Mouse (Mus musculus) neural tube, embryonic 12.5 days (tissue): ENCODE measurements around the gene Mmp25. TPM values are rescaled to one million over a fixed set of nuclear protein-coding genes. Genes with fewer than 3 reads are reported as not detected.
A peak's percentile ranks its signal among the peaks of the same experiment; 100 is the strongest.
"Not testable (repeated sequence)": the region's sequence is repeated elsewhere in the genome, so short reads cannot be mapped to it uniquely, and the experiment has no call there.

Source experiments
- ATAC-seq: fragments of 200-750 bp; cut with Nextera tagmentation; 2 replicates; pipeline ENCODE4 v1.8.0; 2017; ENCODE audit warnings: low read depth, mild to moderate bottlenecking, moderate TSS enrichment, moderate library complexity; ENCODE audit not compliant: low FRiP score
- H3K27ac ChIP-seq: fragments of 300-500 bp; sonication (generic); 2 replicates; pipeline ENCODE4 v1.5.1; 2016
- H3K27me3 ChIP-seq: fragments of 300-500 bp; sonication (generic); replicated peaks from 2 replicates; pipeline ENCODE4 v1.6.1; 2016; ENCODE audit warnings: mild to moderate bottlenecking
- H3K36me3 ChIP-seq: fragments of 300-500 bp; sonication (generic); 2 replicates; pipeline ENCODE4 v1.6.1; 2016; ENCODE audit warnings: mild to moderate bottlenecking
- H3K4me1 ChIP-seq: fragments of 300-500 bp; sonication (generic); 2 replicates; pipeline ENCODE4 v1.6.1; 2016
- H3K4me2 ChIP-seq: fragments of 300-500 bp; sonication (generic); replicated peaks from 2 replicates; pipeline ENCODE4 v1.6.1; 2016; ENCODE audit warnings: mild to moderate bottlenecking
- H3K4me3 ChIP-seq: fragments of 300-500 bp; sonication (generic); 2 replicates; pipeline ENCODE4 v1.5.1; 2016
- H3K9ac ChIP-seq: fragments of 300-500 bp; sonication (generic); 2 replicates; pipeline ENCODE4 v1.6.1; 2016; ENCODE audit warnings: mild to moderate bottlenecking
- H3K9me3 ChIP-seq: fragments of 300-500 bp; sonication (generic); 2 replicates; pipeline ENCODE4 v1.6.1; 2016; ENCODE audit warnings: mild to moderate bottlenecking
- WGBS: fragments of 180-500 bp; shearing (Covaris S2); methylation state at CpG from one replicate; pipeline ENCODE4 v1.1.7; 2016; 5-methylcytosine and 5-hydroxymethylcytosine counted together
- polyA plus RNA-seq: library from polyadenylated mRNA; unstranded; fragments of >200 nt; fragmentation: Nextera tagmentation; extraction: Ambion mirVana; gene quantifications from 2 replicates; pipeline ENCODE4 v1.2.1, GENCODE M21; 2016

Mmp25 gene
- polyA plus RNA-seq, 1 experiment from 2014 or later, result 1.6 TPM

GRCm38 (mm10) chr17:23610361-23610800 is 34.7 kb downstream of the Mmp25 start:
- Histone ChIP-seq H3K27me3 (no peaks in the 10 kb centered on the region), H3K36me3 (no peaks in the 10 kb centered on the region)
- WGBS, result 88% methylated on average over 28 of the region's 28 CpGs

DNA sequence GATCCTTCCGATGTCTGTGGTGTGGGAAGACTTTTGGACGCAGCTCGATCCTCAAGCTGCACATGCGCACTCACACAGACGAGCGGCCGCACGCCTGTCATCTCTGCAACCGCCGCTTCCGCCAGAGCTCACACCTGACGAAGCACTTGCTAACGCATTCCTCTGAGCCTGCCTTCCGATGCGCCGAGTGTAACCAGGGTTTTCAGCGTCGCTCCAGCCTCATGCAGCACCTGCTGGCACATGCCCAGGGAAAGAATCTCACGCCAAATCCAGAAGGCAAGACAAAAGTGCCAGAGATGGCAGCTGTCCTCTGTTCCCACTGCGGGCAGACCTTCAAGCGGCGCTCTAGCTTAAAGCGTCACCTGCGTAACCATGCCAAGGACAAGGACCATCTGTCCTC is 35.5 kb downstream of the Mmp25 start:
- no peak for ATAC-seq
- H3K9me3 ChIP-seq, result no peaks in the 10 kb centered on the region
- no peak overlapping the region for H3K27ac ChIP-seq
- H3K27me3 ChIP-seq, result no peaks in the 10 kb centered on the region
- H3K9ac ChIP-seq, result no peak overlapping the region
- WGBS, result 95% methylated on average over 24 of the region's 24 CpGs
- H3K36me3 ChIP-seq, result no peaks in the 10 kb centered on the region
- H3K4me1 ChIP-seq, result no peaks in the 10 kb centered on the region
- no peak overlapping the region for H3K4me3 ChIP-seq
- no peak overlapping the region for H3K4me2 ChIP-seq

More at GRCm38 (mm10) chr17:23610361-23610800, 34.7 kb downstream of the Mmp25 start:
- Histone ChIP-seq H3K9ac (no peak overlapping the region), H3K4me1 (no peaks in the 10 kb centered on the region), H3K9me3 (no peaks in the 10 kb centered on the region), H3K4me2 (no peak overlapping the region), H3K4me3 (no peak overlapping the region), H3K27ac (no peak overlapping the region)
- no peak for ATAC-seq

DNA sequence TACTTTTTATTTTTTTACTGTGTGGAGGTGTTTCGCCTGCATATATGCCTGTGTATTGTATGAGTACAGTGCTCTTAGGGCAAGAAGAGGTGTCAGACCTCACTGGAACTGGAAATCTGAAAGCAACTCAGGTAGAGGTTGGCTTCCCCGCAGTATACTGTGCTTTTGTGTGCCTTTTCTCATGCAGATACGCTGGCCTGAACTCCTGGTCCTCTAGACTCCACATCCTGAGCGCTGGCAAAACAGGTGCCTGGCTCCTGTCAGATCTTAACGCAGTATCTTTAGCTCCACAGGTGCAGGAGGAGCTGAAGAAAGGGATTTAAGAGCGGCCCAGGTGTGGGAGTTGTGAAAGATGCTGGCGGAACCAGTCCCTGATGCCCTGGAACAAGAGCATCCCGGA is 39.9 kb downstream of the Mmp25 start:
- H3K27ac ChIP-seq, result no peak overlapping the region
- H3K36me3 ChIP-seq, result no peaks in the 10 kb centered on the region
- WGBS, result 84% methylated on average over 8 of the region's 8 CpGs
- H3K27me3 ChIP-seq, result no peaks in the 10 kb centered on the region
- H3K9ac ChIP-seq, result no peak overlapping the region
- no peak for ATAC-seq
- no peak overlapping the region for H3K4me3 ChIP-seq
- no peak overlapping the region for H3K4me2 ChIP-seq
- no peaks in the 10 kb centered on the region for H3K9me3 ChIP-seq
- no peaks in the 10 kb centered on the region for H3K4me1 ChIP-seq

DNA sequence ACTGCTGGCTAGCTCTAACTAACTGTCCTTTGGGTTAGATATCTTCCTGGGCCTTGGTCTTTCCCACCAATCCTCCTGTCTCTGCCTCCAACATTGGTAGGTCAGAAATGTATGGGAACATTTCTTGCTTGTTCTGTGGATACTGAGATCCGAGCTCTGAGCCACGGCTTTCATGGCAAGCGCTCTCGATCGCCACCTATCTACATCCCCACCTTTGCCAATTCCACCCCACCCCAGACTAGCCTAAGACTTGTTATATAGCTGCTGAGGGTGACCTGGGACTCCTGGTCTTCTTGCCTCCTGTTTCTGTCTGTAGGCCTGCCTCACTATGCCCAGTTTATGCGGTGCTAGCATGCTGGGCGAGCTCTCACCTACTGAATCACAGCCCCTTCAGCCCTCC is 40.7 kb downstream of the Mmp25 start:
- no peaks in the 10 kb centered on the region for H3K36me3 ChIP-seq
- 84% methylated on average over 7 of the region's 7 CpGs for WGBS
- ATAC-seq, result no peak
- H3K9ac ChIP-seq, result no peak overlapping the region
- peaks cover 2% of the 10 kb centered on the region; the same call in 1 of the 2 replicates for H3K4me1 ChIP-seq
- no peak overlapping the region for H3K27ac ChIP-seq
- H3K4me3 ChIP-seq, result no peak overlapping the region
- no peaks in the 10 kb centered on the region for H3K27me3 ChIP-seq
- no peak overlapping the region for H3K4me2 ChIP-seq
- H3K9me3 ChIP-seq, result no peaks in the 10 kb centered on the region

GRCm38 (mm10) chr17:23603542-23603941 is 41.5 kb downstream of the Mmp25 start:
- ATAC-seq, result no peak
- 71% methylated on average over 2 of the region's 2 CpGs for WGBS
- H3K27me3 ChIP-seq, result no peaks in the 10 kb centered on the region

DNA sequence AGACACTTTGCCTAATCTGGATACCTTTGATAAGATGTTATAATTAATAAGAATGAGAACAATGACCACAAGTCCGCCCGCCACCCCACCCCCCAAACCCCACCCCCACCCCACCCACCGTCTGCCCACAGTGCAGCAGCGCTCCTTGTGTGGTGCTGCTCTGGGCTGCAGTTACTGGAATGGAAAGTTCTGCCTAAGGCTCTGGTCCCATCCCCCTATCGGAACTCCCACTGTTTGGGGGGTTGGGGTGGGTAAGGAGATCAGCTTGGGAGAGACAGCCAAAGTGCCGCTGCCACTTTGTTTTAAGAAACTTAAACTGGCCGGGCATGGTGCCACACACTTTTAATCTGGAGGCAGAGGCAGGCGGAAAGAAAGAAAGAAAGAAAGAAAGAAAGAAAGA is 42.0 kb downstream of the Mmp25 start:
- no peaks in the 10 kb centered on the region for H3K36me3 ChIP-seq
- no peak overlapping the region for H3K27ac ChIP-seq
- WGBS, result 24% methylated on average over 8 of the region's 8 CpGs
- H3K27me3 ChIP-seq, result no peaks in the 10 kb centered on the region
- no peak overlapping the region for H3K9ac ChIP-seq
- no peak for ATAC-seq
- H3K4me2 ChIP-seq, result no peak overlapping the region
- no peak overlapping the region for H3K4me3 ChIP-seq
- H3K9me3 ChIP-seq, result no peaks in the 10 kb centered on the region
- peaks cover 13% of the 10 kb centered on the region for H3K4me1 ChIP-seq

More at GRCm38 (mm10) chr17:23603542-23603941, 41.5 kb downstream of the Mmp25 start:
- Histone ChIP-seq H3K36me3 (no peaks in the 10 kb centered on the region), H3K4me3 (no peak overlapping the region), H3K4me2 (no peak overlapping the region), H3K9me3 (no peaks in the 10 kb centered on the region), H3K4me1 (peaks cover 9% of the 10 kb centered on the region), H3K27ac (no peak overlapping the region), H3K9ac (no peak overlapping the region)

DNA sequence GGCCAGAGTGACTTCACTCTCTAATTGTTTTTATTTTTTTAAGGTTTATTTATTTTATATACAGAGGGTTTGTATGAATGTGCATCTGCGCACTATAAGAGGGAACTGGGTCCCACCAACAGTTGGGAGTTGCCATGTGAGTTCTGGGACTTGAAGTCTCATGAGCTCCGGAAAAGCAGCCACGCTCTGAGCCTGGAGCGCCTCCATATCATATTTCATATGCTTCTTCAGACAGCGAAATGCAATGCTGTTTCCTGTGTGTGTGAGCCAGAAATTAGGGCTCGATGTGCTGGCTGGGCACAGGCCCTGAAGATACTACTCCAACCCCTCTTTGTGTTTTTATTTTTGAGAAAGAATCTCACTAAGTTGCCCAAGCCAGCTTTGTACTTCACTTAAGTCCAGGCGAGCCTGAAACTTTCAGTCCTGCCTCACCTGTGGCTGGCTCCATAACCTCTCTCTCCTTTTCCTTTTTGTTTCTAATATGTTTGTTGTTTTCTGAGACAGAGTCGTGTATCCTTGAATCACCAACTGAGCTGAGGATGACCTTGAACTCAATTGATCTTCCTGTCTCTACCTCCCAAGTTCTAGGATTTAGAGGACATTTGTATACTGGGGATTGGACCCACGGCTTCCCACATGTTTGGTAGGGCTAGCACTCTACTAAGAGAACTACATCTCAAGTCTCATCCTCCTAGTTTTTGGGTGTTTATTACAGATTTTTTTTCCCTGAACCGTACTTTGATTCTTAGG is 43.1 kb downstream of the Mmp25 start:
- no peaks in the 10 kb centered on the region for H3K9me3 ChIP-seq
- H3K27me3 ChIP-seq, result no peaks in the 10 kb centered on the region
- H3K4me1 ChIP-seq, result peaks cover 13% of the 10 kb centered on the region
- no peak overlapping the region for H3K27ac ChIP-seq
- no peak overlapping the region for H3K4me2 ChIP-seq
- no peak overlapping the region for H3K4me3 ChIP-seq
- WGBS, result 52% methylated on average over 10 of the region's 10 CpGs
- H3K9ac ChIP-seq, result no peak overlapping the region
- no peak for ATAC-seq
- no peaks in the 10 kb centered on the region for H3K36me3 ChIP-seq

DNA sequence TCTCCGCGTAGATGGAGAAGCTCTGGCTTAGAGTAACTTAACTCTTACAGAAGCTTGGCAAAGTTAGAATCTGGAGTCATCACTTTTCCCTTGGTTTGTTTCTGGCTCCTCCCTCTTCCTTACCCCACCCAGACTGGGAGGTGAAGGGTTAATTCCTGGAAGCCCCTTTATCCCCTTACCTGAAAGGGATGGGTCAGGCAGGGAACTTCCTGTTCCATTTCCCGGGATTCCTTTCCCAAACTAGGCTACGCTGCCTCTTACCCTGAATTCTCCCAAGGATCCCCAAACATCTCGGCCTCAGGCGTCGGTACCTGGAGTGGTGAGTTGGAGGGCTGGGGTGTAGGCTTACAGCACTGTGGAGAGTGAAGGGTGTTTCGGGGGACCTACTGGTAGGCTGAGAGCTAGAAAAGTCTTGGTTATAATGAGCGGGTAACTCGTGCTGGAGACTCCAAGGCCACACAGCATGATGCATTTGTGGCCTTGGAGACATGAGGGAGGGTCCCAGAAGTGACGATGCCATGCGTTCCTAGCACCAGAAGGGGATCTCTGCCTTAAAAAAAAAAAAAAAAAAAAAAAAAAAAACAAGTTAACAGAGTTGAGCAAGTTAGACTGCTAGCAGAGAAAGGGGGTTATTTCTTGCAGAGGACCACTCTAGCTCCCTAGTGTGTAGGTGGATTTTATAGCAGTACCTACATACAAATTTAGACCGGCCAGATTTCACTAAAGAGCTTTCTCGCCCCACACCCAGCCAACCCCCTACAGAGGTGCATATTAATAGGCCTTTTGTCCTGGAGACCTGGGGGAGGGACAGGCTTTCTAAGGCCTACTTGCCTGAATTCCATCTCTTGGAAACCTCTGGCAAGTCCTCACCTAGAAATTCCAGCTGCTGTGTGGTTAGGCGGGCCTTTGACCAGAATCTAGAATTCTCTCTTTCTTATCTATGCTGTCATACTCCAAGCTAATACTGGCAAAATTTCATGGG is 44.1 kb downstream of the Mmp25 start, which contains the start of gene Zscan10:
TSS of gene Zscan10 (plus strand) at position 216 of the 982 bp plus-strand sequence.
- 0 out of 2 replicates have a peak within 1 kb of the TSS, but pooled peaks have one; percentile 40 for H3K9ac ChIP-seq
- no peak within 1 kb of the TSS for H3K27ac ChIP-seq
- H3K27me3 ChIP-seq, result no peaks in the 10 kb centered on the region
- no peaks in the 10 kb centered on the region for H3K36me3 ChIP-seq
- peak within 1 kb of the TSS; percentile 65 for H3K4me2 ChIP-seq
- H3K4me1 ChIP-seq, result peaks cover 13% of the 10 kb centered on the region
- ATAC-seq, result no peak
- H3K4me3 ChIP-seq, result no peak within 1 kb of the TSS
- H3K9me3 ChIP-seq, result no peaks in the 10 kb centered on the region
- WGBS, result 32% methylated on average over 15 of the region's 15 CpGs

DNA sequence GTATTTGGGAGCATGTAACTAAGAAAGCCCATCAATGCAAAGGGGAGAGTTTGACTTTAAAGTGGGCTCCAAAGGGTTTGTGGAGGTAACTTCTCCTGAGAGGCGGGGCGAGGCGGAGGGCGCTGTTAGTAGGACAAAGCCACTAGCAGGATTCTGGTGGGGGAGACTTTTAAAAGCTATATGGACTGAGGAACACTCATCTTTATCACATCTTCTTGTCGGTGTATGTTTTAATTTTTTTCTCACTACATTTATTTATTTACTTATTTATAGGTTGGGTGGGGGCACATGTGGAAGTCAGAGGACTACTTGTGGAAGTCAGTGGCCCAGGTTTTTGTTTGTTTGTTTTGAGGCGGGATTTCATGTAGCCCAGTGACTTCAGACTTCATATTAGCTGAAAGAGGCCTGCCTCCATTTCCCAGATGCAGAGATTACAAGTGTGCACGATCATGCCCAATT is 45.4 kb downstream of the Mmp25 start:
- no peak for ATAC-seq
- H3K36me3 ChIP-seq, result no peaks in the 10 kb centered on the region
- whole genome bisulfite sequencing, result 48% methylated on average over 7 of the region's 7 CpGs

DNA sequence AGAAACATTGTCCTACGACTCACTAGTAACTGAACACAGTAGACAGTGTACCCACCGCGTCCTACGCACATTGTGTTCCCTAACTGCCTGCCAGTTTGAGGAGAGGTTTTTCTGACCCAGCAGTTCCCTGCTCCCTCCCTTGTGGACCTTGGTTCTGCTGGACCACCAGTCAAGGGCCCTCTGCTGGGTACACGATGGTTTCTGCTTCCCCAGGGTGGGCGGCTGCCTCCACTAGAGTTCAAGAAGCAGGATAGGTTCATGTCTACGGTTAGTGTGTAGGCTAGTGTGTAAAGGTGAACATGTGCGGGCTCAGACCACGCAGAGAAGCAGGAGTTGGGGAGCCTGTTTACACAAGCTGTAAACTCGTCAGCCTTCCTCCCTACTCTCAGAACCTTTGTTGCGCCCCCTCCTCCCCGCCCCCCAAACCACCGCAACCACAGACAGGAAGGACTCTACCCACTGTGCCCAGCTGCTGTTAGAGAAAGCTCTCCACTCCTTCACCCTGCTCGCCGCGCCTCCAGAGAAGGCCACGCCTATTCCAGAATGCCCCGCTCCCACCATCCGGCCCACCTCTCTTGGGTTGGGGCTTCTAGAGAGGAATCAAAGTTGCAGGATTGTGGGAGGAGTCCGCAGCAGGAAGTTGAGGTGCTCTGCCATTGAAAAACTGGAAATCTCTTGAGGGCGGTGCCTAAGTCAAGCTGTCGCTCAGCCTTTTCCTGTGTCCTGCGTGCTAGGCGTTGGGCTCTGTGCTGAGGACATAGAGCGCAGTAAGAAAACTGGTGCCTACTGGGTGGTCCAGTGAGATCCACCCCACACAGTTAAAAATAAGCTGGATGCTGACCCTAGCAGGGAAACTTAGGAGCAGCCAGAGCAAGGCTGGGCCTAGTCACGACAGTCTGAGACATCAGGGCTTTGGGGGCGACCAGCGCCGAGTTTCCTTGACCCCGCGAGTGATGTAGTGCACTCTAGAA is 46.2 kb downstream of the Mmp25 start, which contains the start of gene Zfp13:
TSS of gene Zfp13 (minus strand) at position 906 of the 971 bp plus-strand sequence.
- peak; percentile 89 for ATAC-seq
- WGBS, result 12% methylated on average over 31 of the region's 31 CpGs

More for the DNA sequence above, 45.4 kb downstream of the Mmp25 start:
- Histone ChIP-seq H3K4me2 (peak overlapping the region; percentile 65), H3K27ac (no peak overlapping the region), H3K4me3 (peak overlapping the region; percentile 36), H3K4me1 (peaks cover 13% of the 10 kb centered on the region), H3K9ac (0 out of 2 replicates have a peak overlapping the region, but pooled peaks have one; percentile 40), H3K27me3 (no peaks in the 10 kb centered on the region), H3K9me3 (no peaks in the 10 kb centered on the region)

DNA sequence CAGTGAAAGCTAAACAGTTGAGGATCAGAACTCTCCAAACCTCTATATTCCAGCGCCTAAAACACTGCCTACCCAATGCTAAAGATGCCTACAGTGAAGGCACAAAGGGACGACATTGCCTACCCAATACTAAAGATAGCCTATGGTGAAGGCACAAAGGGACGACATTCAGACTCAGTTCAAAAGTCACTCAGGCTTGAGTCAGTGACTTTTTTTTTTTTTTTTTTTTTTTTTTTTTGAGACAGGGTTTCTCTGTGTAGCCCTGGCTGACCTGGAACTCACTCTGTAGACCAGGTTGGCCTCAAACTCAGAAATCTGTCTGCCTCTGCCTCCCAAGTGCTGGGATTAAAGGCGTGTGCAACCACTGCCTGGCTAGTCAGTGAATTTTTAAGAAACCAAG is 49.9 kb downstream of the Mmp25 start:
- not testable (repeated sequence) for H3K27me3 ChIP-seq, H3K36me3 ChIP-seq, ATAC-seq, H3K27ac ChIP-seq, H3K9me3 ChIP-seq, H3K9ac ChIP-seq, H3K4me3 ChIP-seq, H3K4me2 ChIP-seq
- WGBS, result 77% methylated on average over 4 of the region's 4 CpGs
- H3K4me1 ChIP-seq, result peaks cover 13% of the 10 kb centered on the region

More for the DNA sequence above, 46.2 kb downstream of the Mmp25 start, which contains the start of gene Zfp13:
- Histone ChIP-seq H3K4me3 (peak within 1 kb of the TSS; percentile 36), H3K36me3 (no peaks in the 10 kb centered on the region), H3K4me2 (peak within 1 kb of the TSS; percentile 65), H3K27ac (no peak within 1 kb of the TSS), H3K4me1 (peaks cover 13% of the 10 kb centered on the region), H3K9ac (0 out of 2 replicates have a peak within 1 kb of the TSS, but pooled peaks have one; percentile 40), H3K9me3 (no peaks in the 10 kb centered on the region), H3K27me3 (no peaks in the 10 kb centered on the region)
